Mouse (Mus musculus): ENCODE measurements around the gene Acvr2b. TPM values are rescaled to one million over a fixed set of nuclear protein-coding genes. Genes with fewer than 3 reads are reported as not detected.

The Acvr2b gene
- under 1 TPM; 0.48 to 0.60 TPM for polyA plus RNA-seq (2017; shearing (Covaris generic))

GRCm38 (mm10) chr9:119401801-119402214, at the start of gene Acvr2b:
Gene Acvr2b, plus strand, starts transcription at chr9:119402118.

GRCm38 (mm10) chr9:119357331-119358057, 44.4 kb upstream of the Acvr2b start, which contains the start of gene Xylb:
Gene Xylb, plus strand, starts transcription at chr9:119357381.

GRCm38 (mm10) chr9:119365284-119365683, 36.6 kb upstream of the Acvr2b start, which contains the start of gene Slc22a14:
Gene Slc22a14, minus strand, starts transcription at chr9:119365553.

GRCm38 (mm10) chr9:119444738-119445429, 43.0 kb downstream of the Acvr2b start, which contains the start of gene Exog:
Gene Exog, plus strand, starts transcription at chr9:119444943.

Other genes with a start within 250 kb of the Acvr2b start
- gene Acaa1b, start 245.0 kb upstream of the Acvr2b start, polyA plus RNA-seq (2017; shearing (Covaris generic)), result 1 to 10 TPM in 1 of 2 experiments, under 1 TPM in 1; 0.17 to 1.1 TPM
- gene Gm47289, start 243.0 kb upstream of the Acvr2b start, polyA plus RNA-seq (2017; shearing (Covaris generic)), result under 1 TPM in 1 of 2 experiments, not detected in 1; 0.15 TPM
- 1 to 10 TPM in 1 of 2 experiments, under 1 TPM in 1; 0.52 to 1.2 TPM for gene Slc22a13, start 193.0 kb upstream of the Acvr2b start, polyA plus RNA-seq (2017; shearing (Covaris generic))
- 10 to 100 TPM; 20.7 to 21.4 TPM for gene Oxsr1, start 79.7 kb upstream of the Acvr2b start, polyA plus RNA-seq (2017; shearing (Covaris generic))
- gene Acaa1a, start 62.4 kb upstream of the Acvr2b start, polyA plus RNA-seq (2017; shearing (Covaris generic)), result 100 to 1,000 TPM; 113 to 124 TPM
- 10 to 100 TPM; 79.6 to 99.8 TPM for gene Myd88, start 60.7 kb upstream of the Acvr2b start, polyA plus RNA-seq (2017; shearing (Covaris generic))
- 1 to 10 TPM in 1 of 2 experiments, under 1 TPM in 1; 0.49 to 1.3 TPM for gene Xylb, start 44.7 kb upstream of the Acvr2b start, polyA plus RNA-seq (2017; shearing (Covaris generic))
- gene Slc22a14, start 36.6 kb upstream of the Acvr2b start, polyA plus RNA-seq (2017; shearing (Covaris generic)), result under 1 TPM in 1 of 2 experiments, not detected in 1; 0.29 TPM
- 10 to 100 TPM; 14.2 to 27.0 TPM for gene Exog, start 42.8 kb downstream of the Acvr2b start, polyA plus RNA-seq (2017; shearing (Covaris generic))
- under 1 TPM in 1 of 2 experiments, not detected in 1; 0.86 TPM for gene Scn5a, start 176.9 kb downstream of the Acvr2b start, polyA plus RNA-seq (2017; shearing (Covaris generic))

Data from inflammation-experienced regulatory T-cells (primary cell).